Mouse (Mus musculus) fibroblast of lung, adult 2 months (primary cell): ENCODE data around the gene Lrp1.
A peak's percentile ranks its signal among the peaks of the same experiment; 100 is the strongest.

Experiments
- DNase-seq: peaks from one replicate; pipeline ENCODE4 v3.0.0-alpha.2; 2011; ENCODE audit warnings: low read depth

Lrp1 gene

DNA sequence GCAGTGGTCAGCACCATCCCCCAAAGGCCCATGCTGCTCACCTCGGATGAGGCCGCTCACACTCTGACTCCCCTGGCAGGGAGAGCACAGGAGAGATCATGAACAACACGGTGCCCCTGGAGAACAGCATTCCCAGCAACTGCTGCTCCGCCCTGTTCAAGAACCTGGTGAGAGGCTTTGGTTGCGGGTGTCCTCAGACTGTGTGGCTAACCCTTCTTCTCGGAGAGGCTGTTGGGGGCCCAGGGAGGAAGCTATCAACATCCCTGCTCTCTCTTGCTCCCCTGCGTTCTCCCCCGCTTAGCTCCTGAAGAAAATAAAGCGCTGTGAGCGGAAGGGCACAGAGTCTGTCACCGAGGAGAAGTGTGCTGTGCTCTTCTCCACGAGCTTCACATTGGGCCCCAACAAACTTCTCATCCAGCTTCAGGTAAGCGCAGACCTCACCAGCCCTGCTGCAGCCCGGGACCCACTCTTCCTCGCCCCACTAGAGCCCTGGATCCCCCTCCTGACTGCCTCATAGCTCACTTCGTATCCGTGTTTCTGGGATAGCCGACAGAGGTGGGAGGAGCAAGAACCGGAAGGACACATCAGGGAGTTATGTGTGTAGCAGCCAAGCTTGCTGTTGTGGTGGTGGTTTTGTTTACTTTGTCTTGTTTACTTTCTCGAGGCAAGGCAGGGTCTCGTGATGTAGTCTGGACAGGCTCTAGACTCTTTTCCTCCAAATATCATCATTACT lies 32.1 kb upstream of the Lrp1 start:
- DNase-seq = no peak

DNA sequence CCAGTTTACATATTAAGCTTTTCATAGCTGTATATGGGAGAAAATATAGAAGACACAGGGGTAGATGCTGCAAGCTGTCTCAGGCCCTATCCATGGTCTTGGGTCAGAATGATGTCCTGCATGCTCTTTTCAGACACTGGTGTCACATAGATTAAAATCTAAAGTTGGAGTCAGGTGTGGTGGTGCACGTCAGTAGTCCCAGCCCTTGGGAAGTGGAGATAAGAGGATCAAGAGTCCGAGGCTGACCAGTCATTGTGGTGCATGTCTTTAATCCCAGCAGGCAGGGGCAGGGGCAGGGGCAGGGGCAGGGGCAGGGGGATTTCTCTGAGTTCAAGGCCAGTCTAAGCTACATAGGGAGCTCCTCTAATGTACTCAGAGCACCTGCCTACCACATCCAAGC lies 24.8 kb upstream of the Lrp1 start:
- no peak for DNase-seq

DNA sequence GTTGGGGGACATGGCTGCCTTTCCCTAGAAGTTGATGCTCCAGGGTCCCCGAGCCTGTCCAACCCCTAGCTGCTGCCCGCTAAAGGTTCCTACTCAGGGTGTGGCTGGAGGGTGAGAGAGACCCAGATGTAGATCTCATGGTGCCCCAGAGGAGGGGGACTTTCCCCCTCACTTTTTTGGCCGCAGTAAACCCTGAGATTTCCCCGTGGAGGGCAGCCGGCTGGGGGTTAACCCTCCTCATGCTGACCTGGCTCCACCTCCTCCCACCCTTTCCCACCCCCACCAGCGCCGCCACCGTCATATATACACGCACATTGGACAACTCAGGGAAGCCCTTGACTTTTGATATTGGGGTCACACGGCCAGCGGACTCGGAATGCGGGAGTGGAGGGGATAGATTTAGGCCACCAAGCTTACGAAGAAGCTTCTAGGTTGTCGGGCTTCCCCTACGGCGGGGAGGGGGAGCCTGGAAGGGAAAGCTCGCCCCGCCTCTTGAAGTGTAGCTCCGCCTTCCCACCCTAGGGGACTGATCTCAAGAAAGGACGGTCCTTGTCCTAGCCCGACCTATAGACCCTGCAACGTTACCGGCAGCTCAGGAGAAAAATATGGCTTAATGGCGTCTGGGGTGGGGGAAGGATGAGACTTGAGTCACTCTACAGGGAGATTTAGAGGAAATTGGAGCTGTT lies 22.7 kb upstream of the Lrp1 start:
- no peak for DNase-seq

DNA sequence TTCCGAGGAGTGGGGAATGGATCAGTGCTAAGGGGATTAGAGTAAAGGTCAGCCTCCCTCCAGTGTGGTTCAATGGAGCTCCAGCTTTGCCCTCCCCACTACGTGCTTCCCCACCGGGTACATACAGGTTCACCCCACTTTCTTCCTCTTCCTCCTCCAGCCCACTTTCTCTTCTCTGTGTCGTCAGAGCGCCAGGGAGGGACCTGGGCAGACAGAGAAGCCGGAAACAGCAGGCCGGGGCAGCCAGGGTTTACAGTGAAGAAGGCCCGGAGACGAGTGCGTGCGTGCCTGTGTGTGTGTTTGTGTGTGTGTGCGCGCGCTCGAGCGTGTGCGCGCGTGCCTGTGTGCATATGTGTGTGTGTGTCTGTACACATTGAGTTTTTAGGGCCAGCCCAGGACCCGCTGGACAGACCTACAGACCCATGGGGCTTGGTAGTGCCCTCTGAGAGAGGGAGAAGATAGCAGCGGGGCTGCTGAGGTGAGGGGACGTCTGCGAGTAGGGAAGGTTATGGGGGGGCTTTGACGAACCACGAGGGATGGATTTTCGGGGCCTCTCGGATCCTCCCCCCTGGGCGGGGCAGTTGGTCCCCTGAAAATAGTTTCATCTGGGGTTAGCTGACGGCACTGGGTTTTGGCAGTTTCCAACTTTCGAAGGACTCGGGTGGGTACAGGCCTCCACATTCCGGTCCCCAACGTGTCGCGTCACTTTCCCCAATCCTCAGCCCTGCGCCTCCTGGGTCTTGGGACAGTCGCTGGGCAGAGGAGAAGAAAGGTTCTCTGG lies 22.0 kb upstream of the Lrp1 start, which contains the start of gene Stat6:
Gene Stat6, plus strand, starts transcription at position 215 of the 781 bp plus-strand sequence.
- DNase-seq = no peak

DNA sequence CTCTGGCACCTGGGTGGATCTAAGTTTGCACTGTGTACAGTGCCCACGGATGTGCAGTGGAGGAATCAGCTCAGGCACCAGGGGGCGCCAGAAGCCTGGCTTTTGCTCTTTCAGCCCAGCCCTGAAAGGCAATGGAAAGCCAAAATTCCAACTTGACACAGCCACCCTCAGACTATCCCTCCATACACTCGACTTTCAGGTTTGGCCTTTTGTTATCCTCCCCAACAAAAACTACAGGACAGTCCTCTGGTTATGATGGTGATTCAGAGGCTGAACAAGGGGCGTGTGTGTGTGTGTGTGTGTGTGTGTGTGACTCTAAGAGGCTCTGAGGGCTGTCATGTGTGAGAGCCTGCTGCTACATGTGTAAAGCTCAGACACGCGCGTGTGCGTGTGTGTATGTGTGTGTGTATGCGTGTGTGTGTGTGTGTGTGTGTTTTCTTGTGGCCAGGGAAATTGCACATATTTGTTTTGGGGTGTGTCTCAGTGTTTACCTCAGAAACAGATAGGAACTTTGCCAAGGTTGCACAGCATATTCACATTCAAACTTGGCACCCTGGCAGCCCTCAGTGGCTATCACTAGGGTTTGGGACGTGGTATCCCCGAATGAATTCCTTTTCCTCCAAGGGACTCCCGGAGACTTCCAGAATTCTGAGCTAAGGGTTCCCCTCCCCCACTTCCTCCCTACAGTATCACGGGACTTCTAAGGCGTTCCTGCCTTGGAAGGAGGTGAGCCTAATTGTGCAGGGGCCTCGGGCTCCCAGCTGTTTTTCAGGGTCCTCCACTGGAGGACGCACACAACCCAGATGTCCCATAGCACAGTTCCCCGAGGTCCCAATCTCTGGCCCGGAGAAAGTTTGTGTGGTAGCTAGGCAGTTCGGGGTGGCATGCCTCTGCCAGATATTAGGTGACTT lies 21.2 kb upstream of the Lrp1 start:
- DNase-seq = no peak

DNA sequence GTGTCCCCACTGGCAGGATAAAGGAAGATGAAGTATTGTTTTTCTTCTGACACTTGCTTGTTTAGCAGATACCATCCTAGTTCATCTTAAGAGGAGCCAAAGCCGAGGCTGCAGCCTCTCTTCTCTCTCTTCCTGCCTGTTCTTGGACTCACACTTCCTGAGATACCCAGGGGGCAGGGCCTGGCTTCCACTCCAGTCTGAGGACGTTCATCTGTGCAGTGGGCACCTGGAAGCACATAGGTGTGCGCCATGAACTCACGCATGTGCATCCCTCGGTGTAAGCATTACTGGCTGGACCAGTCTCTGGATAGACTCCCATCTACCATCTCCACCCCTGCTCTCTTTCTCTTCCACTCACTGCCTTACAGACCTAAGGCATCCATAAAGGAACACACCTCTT lies 19.5 kb upstream of the Lrp1 start:
- no peak for DNase-seq

DNA sequence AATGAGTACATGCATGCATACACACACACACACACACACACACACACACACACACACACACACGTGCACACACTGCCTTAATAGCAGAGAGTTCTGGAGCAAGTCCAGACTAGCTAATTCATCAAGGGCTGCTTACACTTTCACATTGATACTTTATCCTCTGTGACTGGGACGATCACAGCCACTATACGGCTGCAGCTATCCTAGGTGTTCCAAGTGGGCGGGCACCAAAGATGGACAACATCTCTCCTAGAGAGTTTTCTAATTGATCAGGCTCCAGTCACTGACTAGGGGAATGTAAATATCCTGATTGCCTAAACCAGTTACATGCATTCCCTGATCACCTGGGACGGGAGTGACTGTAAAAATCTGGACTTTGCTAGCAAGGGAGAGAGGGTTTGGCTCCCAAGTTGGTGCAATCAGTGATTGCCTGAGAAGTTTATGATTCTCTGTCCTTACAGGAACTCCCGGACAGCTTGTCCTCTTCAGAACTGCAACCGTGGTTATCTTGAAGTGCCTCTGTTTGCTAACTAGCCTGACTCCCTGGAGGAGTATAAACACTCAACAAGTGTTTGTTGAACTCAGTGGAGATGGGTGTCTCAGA lies 11.8 kb upstream of the Lrp1 start:
- DNase-seq = no peak

DNA sequence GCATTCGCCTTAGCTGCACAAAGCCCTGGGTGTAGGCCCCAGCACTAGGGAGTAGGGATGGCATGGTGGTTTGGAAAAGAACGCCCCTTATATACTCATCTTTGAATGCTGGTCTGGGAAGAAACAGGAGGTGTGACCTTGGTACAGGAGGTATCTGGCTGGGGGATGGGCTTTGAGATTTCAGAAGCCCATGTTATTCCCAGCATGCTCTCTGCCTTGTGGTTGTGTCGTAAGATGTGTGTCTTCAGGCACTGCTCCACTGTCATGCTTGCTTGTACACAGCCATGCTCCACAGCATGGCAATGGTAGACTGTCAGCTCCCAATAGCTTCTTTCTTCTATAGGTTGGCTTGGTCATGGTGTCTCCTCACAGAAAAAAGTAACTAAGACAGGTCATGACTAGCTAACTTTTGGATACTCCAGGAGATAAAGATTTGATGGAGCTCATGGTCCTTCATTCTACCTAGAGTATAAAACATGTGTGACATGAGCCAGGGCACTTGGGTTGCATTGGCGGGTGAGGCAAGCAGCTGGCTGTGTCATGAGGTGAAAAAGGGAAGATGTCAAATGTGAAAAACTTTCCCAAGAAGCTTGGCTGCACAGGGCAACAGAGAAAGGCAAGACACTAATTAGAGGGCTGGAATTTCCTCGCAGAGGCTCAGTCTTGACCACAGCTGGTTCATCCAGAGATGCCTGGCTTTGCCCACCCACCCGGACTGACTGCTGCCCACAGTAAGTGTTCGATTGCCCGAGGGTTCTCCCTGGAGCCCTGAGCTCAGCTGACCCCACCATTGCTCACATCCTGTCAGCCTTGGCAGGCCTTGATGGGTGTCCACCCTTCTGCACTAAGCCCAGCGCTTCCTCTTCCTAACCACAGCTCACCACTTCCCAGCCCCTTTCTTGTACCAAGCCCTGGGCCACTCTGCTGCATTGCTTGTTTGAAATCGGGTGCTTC lies 10.6 kb upstream of the Lrp1 start:
- DNase-seq = no peak

DNA sequence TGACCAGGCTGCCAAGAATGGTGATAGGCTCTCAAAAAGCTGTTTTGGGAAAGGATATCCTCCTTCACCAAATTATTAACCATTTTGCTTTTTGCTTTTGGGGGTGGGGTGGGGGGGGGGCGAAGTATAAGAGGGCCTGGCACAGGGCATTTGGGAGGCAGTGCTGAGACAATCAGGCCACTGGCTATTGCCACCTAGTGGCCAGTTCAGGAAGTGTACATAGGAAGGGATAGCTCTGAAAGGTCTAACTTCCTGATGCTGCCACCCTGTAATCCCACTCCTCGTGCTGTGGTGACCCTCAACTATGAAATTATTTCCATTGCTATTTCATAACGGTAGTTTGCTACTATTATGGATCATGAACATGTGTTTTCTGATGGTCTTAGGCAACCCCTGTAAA lies 5.5 kb upstream of the Lrp1 start:
- DNase-seq = no peak

DNA sequence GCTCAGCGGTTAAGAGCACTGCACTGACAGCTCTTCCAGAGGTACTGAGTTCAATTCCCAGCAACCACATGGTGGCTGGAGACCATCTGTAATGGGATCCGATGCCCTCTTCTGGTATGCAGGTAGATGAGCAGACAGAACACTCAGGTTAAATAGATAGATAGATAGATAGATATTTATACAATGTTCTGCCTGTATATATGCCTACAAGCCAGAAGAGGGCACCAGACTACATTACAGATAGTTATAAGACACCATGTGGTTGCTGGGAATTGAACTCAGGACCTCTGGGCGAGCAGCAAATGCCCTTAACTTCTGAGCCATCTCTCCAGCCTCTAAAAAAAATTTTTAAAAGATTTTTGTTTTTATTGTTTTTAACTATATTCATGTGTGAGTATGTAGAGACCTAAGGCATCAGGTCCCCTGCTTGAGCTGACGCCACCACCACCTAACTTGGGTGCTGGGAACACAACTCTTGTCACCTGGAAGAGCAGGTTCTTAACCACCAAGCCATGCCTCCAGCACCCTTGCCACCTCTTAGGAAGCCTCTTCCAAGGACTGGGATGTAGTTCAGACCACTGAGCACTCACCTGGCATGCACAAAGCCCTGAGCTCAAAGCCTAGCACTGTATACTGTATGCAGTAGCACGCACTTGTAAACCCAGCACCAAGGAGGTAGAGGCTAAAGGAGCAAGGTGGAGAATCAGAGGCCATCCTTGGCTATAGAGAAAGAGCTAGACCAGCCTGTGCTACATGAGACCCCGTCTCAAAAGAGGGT lies 2.7 kb upstream of the Lrp1 start:
- DNase-seq = no peak

DNA sequence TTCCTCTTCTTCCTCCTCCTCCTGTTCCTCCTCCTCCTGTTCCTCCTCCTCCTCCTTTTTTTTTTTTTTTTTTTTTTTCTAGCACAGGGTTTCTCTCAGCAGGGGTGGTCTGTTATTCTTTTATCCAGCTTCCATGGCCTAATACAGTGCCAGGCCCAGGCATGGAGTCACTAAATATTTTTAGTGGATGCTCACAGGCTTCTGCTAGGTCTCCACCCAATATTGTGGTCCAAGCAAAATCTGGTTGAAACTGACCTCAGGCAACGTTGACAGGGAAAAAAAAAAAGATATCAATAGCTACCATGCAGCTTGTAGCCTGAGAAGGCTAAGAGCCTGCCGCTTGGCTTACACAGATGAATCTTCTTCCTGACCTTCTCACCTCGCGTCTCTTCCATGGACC lies 1.7 kb upstream of the Lrp1 start:
- no peak for DNase-seq

DNA sequence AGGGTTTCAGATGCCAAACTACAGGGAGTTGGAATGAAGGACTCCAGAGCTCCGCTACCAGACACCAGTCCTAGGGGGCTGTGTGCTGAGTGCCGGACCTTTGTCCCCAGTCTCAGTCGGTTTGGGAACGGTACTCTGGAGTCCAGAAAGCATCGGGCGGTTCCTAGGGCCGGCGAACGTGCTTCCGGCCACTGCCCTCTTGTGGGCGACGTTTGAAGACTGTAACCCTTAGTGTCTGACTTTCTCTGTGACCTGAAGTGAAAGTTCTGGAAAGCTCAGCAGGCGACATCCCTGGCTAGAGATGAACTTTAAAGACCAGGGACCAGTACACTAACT lies 1.1 kb upstream of the Lrp1 start:
- no peak for DNase-seq

DNA sequence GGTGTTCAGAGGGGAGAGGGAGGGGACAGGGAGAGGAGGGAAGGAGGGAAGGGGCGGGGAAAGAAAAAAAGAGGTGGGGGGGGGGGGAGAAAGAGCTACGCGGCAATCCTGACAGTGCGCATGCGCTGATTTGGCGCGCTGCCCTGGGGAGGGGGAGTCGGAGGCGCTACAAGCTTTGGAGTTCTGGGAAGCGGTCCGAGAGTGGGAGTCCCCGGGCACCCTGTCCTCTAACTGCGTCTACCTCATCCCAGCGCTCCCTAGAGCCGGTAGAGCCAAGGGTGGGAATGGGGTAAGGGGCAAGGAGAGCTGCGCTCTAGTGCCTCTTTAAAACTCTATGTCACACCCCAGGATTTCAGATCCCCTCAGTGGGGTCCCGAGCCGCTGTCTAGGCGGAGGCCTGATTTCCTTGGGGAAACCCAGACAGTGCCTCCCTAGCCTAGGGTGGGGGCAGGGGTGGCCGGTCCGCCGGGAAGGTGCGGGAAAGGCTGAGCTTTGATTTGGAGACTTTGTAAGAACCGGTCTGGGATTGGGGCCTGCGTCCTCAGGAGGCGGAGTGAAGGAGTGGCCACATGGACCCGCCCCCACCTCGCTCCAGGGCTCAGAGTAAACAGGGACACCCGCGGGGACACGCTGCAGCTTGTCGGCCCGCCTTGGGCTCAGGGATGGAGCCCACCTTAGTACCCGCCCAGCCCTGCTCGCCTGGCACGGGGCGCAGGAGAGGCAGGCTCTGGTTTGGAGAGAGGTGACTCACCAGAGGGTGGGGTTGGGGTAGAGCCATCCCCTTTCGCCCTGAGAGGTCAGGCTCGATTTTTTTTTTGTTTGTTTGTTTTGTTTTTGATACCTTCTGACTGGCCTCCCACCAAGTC lies 476 bp upstream of the Lrp1 start:
- peak; percentile 95 for DNase-seq

DNA sequence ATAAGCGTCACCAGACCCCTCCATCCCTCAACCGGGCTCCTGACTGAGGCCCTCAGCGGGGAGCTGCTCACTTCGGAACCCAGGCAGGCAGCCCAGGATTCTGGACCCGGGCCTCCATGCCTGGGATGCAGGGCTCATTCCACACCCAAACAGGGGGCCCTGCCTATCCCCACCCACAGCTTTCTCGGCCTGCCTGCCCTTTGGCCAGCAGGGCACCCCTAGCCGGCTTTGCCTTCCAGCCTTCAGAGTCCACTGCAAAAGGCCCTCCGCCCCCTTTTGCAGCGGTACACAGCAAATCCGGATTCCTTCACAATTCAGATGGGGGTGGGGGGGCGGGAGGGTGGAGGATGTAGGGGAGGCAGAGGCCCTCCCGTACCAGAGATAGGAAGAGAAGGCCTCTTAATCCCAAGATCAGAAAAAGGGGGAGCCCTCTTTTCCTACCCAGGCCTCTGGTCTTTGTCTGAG lies 975 bp downstream of the Lrp1 start:
- DNase-seq = no peak

DNA sequence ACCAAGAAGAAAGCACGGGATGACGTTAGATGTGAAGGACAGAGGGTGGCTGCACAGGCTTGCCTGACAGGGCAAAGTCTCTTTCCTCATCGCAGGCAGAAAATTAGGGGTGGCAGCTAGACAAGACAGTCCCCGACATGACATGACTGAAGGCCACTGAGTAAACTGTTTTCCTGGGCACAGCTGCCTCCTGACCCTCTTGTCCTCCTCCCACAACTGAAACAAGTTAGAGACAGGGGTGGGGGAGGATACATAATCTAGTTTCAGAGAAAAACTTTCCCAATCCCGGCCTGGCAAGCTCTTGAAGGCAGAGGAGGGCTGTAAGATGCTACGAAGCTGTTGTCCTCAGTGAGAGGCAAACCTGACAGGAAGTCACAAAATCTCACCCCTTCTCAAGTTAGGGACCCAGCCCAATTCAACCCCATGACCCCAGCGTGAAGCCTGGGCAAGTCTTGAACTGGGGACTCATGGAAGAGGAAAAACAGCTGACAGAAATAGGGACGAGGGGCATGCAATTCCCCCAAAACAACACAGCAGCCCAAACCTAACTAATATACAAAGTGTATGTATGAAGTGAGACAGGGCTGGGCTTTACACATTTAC lies 1.7 kb downstream of the Lrp1 start:
- DNase-seq = no peak

DNA sequence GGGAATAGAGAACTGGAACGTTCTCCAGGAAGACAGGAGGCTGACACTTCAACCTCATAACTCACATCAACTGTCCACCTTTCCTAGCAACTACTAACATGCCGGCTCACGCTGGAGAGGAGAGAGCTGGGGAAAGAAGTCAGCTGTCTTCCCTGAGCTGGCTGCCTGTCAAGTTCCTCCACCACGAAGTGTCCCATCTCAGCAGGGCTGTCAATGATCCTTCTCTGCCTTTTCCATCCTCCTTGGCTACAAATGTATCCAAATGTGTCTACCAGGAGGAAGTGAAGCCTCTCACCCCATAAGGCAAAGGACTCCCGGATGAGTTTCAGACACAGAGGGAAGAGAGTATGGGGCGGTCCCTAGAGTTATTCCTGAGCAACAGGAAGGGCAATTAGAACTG lies 2.8 kb downstream of the Lrp1 start:
- DNase-seq = no peak

DNA sequence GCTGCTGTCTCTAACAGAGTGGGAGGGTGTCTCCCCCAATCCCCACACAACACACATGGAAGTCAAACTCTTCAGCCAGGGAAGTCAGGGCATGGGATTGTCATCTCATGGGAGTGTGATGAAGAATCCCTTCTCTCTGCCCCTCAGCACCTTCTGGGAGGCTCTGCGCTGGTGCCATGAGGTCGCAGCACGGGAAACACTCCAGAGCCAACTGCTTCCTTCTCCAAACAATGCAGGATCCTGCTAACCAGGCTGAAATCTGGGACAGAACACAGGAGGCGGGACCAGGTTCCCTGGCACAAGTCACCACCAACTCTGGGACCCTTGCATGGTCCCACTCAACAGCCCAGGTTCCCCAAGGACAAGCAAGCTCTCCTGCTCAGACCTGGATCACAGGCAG lies 3.7 kb downstream of the Lrp1 start:
- DNase-seq = no peak

DNA sequence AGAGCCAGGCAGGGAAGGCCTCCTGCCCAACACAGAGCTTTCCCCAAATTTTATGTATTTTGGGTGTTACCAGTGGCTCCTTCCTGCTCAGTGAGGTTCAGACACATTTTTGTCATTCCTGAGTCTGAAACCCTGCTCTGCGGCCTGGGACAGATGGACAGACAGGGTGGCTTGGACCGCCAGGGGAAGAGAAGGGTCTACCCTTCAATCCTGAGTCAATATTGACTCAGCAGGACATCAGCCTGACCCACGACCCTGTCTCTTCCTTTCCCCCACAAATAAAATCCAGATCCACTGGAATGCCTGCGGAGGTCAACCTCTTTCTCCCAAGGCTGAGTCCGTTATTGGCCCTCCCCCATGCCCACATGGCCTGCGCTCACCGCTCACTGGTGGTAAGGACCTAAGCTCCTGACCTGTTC lies 4.7 kb downstream of the Lrp1 start:
- no peak for DNase-seq
